Mouse (Mus musculus): ENCODE data around the gene Zfp786.
"Not testable (repeated sequence)": the region's sequence is repeated elsewhere in the genome, so short reads cannot be mapped to it uniquely, and the experiment has no call there.

Zfp786 gene

DNA sequence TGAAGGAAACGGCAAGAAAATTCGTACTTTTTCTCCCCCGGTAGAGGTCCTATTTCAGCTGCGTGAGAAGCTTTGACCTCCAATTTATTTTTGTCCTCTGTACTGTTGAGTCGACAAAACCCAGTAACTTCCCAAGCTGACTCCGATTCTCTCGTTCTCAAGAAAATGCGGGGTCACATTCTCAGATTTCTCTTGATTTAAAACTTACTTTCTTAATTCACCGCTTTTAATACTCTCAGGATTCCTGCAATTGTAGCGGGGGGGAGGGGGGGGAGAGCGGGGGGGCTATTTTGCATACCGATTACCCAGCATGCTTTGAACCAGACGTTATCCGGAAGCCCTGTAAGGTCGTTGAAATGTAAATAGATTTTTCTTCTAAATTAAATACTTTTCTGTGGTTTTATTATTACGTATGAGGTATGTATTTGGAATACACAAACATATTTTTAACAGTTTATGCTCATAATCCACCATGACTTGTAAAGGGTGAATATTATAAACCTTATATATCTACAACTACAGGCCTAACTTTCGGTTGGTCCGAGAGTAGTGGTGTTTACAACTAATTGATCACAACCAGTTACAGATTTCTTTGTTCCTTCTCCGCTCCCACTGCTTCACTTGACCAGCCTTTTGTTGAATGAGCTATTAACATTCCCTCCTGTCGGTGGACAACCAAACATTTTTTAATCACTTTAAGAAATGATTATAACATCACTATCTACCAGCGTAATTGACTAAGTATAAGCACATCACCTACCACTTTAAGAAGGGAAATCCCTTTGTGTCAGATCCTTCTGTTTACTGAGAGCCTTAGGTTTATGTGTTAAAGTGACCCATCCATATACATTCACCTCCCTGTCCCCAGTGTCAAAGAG is 49.3 kb downstream of the Zfp786 start:
- DNase-seq (ENCODE audit: extremely low read depth, low read depth) = peak; percentile 88

DNA sequence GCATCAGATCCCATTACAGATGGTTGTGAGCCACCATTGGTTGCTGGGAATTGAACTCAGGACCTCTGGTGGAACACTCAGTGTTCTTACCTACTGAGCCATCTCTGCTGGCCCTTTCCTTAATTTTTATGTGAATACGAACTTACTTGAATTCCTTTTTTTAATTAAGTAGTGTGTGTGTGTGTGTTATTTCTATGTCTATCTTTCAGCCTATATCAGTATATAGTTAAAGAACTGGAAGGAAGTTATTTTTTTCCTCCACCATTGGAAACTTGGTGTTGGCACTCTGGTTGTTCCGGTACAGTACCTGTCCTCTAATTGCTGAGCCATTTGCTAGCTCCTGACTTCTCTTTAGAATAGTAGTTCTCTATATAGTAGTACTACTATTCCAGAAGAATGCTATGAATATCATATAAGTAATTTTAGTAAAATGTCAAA is 50.1 kb downstream of the Zfp786 start:
- DNase-seq (ENCODE audit: extremely low read depth, low read depth) = peak; percentile 80

DNA sequence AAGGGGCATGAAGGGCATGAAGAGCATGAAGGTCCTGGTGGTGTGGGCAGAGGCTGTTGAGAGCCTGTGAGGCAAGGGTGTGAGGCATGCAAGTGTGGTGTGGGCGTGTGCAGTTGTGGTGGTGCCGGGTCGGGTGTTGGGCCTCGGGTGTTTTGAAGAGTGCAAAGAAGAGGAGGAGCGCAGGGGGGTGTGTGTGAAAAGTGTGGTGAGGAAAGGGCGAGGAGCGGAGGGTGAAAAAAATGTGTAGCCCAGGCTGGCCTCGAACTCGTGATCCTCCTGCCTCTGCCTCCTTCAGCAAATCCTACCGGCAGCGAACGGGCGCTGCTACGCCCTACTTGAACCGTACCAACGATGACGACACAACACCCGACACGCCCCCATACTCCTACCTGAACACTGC is 58.9 kb downstream of the Zfp786 start:
- peak; percentile 52 for DNase-seq (ENCODE audit: extremely low read depth, low read depth)

DNA sequence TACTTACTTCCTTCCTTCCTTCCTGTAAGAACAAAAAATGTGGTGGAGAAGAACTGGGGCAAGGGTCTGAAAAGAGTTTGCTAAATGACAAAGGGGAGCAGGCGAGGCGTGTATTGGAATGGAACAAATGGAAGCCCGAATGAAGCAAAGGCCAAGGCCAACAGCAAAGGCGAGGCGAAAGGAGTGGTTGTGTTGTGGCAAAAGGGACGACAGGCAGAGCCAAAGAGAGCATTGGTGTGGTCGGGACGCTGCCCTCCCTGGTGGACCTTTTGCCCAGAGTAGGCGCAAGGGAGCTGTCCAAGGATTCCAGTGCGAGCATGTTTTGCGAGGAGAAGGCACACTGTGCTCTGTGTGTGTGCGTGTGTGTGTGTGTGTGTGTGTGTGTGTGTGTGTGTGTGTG is 59.6 kb downstream of the Zfp786 start:
- not testable (repeated sequence) for DNase-seq (ENCODE audit: extremely low read depth, low read depth)

DNA sequence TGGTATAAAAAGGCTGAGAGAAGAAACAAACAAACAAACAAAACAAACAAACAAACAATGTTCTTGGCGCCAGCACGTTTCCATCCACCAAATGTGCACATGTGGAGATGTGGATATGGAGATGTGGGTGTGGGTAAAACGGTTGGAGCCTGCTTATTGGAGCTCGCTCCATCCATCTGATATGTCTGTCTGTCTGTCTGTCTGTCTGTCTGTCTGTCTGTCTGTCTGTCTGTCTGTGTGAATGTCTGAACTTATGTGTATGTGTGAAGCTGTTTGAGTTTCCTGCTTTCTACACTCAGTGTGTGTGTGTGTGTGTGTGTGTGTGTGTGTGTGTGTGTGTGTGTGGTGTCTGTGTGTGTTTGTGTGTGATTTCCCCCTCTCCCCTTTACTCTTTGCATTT is 60.8 kb downstream of the Zfp786 start:
- not testable (repeated sequence) for DNase-seq (ENCODE audit: extremely low read depth, low read depth)

Data from MEL-GATA-1-ER (cell line).